Mouse (Mus musculus) CD8-positive naive resting alpha-beta T cell, adult 2 months (primary cell): ENCODE measurements around the gene Tbcc.
A peak's percentile ranks its signal among the peaks of the same experiment; 100 is the strongest.

ENCODE experiments used
- DNase-seq, 2 experiments: peaks; one replicate each; pipeline ENCODE4 v3.0.0; 2022; ENCODE audit warnings: low read depth in 2 of 2, low spot score in 2 of 2

Gene Tbcc

DNA sequence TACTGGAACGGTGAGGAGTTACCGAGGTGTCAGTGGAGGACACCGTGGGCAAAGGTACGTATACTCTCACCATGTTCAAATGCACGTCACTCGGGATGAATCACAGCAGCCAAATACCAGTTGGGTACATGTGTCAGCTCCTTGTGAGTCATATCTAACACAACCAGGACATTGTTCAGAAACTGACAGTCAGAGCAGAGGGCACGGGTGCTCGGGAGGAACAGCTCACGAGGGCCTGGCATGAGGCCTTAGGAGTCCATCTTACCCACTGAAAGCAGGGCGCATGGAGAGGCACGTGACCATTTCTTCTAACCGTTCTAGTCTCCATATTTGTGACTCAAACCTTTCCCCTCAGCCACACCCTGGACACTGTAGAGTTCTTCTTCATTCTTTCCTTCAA lies 23.6 kb upstream of the Tbcc start:
- no peak for DNase-seq

DNA sequence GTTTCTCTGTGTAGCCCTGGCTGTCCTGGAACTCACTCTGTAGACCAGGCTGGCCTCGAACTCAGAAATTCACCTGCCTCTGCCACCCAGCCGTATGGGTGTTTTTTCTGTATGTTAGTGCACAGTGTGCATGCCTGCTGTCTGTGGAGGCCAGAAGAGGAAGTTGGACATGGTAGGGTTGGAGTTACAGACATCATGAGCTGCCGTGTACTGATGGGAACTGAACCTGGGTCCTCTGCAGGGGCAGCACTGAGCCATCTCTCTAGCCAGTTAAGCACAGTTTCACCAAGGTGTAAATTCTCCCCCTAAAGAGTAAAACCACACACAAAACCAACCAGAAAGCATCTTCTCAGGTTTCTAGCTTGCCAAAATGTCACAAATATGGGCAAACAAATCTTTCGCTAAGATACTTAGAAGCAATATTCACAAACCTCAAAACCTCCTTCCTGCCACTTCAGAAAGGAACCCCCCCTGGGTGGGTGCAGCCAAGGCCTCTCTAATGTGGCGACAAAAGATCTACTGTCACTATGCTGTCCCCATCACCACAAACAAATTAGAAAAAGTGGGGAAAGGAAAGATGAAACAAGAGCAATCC lies 20.2 kb upstream of the Tbcc start:
- peak; percentile 80 to 81 for DNase-seq

DNA sequence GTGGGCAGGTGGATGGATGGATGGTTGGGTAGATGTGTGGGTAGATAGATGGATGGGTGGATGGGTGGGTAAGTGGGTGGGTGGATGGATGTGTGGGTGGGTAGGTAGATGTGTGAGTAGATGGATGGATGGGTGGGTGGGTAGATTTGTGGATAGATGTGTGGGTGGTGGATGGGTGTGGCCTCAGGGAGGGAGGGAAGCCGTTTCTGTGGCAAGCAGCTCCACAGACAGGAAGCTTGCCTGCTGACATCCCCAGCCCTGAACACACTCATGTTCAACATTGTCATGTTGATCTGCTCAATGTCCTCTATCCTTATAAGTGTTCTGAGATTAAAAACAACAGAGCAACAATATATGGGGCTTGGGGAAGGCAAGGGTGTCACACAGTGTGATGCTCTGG lies 19.6 kb upstream of the Tbcc start:
- DNase-seq: peak in 1 of 2 experiments; percentile 27

DNA sequence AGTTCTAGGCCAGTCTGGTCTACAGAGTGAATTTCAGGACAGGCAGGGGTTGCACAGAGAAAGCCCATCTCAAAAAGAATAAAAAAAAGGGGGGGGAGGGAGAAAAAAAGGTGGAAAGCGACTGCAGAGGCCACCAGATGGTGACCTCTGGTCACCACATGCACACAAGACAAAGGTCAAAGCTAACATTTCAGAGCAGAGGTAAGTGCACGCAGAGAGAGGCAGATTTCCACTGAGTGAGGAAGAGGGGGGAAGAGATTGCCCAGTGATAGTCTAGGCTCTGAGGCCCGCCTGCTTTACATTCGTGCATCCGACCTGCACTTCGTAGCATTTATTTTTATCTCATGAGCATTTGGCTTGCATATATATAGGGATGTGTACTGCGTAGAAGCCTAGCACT lies 17.7 kb upstream of the Tbcc start:
- DNase-seq: no peak

DNA sequence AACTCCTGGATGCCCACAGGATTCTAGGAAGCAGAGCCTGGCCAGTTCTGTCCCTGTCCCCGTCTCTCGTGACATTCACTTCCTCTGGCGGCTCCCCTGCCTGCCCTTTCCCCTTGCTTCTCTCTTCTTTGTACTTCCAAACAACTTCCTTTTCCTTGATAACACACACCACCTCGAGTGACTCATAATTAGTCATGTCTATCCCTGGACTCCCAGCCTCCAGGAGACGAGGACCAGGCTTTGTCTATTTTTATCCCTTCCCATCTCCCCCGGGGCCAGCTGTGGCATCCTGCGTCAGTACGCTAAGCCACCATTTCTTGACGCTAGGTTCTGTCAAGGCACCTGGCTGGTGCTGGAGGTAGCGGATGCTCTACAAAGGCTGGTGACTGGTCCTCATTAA lies 16.4 kb upstream of the Tbcc start:
- DNase-seq: no peak

DNA sequence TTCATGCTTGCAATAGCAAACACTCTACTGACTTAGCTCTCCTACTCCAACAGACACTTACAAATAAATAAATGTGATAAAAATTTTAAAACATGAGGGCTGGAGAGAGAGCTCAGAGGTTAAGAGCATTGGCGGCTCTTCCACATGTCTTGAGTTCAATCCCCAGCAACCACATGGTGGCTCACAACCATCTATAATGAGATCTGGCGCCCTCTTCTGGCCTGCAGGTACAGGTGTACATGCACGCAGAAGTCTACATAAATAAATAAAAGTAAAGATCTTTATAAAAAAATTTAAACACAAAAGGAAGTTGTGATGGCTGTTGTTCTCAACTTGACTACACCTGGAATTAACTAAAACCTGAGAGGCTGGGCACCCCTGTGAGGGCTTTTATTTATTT lies 14.9 kb upstream of the Tbcc start:
- DNase-seq: peak in 1 of 2 experiments; percentile 23

DNA sequence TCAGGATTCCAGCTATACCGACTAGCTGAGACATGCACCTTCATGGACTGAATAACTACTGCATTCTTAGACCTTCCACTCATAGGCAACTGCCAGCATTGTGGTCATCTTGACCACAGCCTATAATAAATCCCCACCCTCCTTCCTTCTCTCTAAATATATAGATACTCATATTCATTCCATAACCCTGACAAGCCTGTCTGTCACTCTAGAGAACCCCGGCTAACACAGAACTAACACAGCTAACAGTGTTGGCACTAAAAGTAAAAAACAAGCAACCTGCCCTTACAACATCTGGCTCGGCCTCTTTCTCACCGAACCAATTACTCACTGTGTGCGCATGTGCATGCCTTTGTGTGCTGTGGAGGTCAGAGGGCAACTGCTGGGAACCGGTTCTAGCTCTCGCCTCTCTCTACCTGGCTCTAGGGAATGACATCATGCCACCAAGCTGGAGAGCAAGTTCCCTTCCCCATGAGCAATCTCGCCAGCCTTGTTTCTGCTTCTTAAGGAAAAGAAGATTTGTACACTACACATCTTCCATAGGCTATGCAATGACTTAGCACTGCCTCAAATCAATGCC lies 14.0 kb upstream of the Tbcc start:
- DNase-seq: no peak

DNA sequence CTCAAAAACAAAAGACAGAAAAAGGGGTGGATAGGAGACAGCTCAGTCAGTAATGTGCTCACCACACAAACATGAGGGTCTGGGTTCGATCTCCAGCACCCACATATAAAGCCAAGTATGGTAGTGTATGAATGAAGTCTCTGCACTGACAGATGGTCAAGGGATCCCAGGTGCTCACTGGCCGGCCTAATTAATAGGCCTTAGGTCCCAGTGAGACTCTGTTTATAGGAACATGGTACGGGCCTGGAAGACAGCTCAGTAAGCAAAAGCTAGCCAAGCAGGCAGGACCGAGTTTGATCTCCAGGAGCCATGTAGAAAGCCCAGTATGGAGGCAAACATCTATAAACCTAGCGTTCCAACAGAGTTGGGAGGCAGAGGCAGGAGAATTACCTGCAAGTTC lies 13.4 kb upstream of the Tbcc start:
- no peak for DNase-seq

DNA sequence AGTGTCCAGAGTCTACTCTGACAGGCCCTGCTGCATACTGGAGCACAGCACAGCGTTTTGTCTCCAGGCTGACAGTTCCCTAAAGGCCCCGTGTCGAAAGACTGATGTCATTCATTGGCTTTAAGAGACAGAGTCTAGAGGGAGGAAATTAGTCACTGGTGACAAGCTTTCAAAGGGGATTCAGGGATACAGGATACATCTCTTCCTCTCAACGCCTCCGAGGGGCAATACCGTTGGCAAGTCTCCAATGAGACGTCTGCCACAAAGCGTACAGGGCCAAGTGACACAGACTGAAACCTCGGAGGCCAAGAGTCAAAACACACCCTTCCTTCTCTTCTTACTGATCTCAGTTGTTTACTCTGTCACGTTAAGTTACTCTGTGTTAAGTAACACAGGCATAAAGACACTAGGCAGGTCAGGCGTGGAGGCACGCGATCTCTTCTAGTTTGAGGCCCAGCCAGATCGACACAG lies 10.6 kb upstream of the Tbcc start:
- no peak for DNase-seq

DNA sequence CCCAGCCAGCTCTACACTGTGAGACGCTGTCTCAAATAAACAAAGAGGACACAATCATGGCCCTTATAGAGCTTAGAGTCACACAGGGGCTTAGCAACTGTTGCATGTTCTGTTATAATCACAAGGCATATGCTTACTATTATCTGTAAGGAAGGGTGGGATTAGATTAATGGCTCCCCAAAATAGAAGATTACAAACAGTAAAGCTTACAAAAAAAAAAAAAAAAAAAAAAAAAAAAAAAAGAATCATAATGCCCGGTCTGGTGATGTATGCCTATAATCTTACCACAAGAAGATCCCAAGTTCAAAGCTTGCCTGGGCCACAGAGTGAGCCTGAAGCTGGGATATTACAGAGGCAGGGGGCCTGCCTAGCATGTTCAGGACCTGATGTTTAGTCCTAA lies 10.2 kb upstream of the Tbcc start:
- no peak for DNase-seq

DNA sequence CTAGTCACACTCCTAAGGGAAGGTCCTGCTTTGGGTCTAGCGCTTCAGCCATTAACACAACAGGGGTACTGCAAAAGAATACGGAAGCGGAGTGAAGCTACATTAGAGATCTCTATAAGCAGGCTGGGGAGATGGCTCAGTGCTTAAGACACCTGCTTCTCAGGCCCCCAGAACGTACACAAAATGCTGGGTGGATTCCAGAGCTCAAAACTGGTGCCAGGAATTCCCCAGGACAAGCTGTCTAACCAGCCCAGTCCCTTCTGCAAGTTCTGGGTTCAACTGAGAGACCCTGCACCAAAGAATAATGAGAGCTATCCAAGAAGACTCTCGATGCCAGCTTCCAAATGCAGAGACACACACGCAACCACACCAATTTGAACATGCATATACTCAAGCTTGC lies 8.8 kb upstream of the Tbcc start:
- no peak for DNase-seq

DNA sequence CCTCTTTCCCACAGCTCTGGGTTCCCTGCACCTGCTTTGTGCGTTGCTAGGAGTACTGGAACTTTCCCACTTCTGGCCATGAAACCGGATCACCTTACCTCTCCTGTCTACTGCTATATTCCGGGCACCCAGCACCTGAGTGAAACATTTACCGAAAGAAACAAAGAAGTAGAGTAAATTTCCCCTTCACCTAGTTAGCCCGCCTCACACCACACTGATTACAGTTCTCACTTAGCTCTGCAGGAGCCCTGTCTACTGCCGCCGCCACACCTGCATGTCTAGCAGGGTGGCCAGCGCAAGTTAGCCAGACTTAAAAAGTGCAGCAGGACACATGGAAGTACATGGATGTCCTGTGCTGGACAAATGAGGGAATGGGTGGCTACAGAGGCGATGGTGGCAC lies 7.4 kb upstream of the Tbcc start:
- no peak for DNase-seq

DNA sequence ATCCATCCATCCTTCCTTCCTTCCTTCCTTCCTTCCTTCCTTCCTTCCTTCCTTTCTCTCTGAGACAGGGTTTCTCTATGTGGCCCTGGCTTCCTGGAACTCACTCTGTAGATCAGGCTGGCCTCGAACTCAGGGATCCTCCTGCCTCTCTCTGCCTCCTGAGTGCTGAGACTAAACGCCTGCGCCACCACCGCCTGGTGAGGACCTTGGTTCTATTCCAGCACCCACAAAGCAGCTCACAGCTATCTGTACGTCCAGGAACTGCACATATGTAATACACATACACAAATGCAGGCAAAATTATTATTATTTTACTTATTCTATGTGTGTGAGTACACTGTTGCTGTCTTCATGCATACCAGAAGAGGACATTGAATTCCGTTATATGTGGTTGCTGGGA lies 5.7 kb upstream of the Tbcc start:
- no peak for DNase-seq

DNA sequence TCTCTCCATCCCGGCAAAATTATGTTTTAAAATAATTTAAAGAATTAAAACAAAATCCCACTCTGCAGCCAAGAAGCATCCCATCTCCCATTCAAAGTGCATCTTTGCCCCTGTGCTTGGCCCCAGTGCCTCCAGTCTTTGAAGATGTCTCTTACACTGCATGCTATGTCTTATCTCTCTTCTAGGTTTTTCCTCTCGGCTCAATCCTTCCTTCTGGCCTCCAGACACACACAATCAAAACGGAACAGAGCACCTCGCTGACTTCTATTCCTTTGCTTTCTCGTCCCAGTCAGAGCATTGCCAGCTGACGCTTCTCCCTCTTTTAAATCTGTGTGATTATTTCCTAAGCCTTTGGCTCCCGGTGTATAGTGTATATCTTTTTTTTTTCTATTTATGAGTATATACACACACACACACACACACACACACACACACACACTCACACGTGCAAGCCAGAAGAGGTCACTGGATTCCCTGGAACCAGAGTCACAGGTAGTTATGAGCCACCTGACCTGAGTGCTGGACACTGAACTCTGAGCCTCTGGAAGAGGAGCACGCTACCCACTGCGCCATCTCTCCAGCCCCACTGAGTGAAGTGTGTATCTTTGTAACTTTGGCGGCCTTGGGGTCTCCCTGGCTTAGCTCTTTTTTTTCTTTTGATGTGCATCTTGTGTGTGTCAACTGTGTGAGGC lies 5.1 kb upstream of the Tbcc start:
- no peak for DNase-seq

DNA sequence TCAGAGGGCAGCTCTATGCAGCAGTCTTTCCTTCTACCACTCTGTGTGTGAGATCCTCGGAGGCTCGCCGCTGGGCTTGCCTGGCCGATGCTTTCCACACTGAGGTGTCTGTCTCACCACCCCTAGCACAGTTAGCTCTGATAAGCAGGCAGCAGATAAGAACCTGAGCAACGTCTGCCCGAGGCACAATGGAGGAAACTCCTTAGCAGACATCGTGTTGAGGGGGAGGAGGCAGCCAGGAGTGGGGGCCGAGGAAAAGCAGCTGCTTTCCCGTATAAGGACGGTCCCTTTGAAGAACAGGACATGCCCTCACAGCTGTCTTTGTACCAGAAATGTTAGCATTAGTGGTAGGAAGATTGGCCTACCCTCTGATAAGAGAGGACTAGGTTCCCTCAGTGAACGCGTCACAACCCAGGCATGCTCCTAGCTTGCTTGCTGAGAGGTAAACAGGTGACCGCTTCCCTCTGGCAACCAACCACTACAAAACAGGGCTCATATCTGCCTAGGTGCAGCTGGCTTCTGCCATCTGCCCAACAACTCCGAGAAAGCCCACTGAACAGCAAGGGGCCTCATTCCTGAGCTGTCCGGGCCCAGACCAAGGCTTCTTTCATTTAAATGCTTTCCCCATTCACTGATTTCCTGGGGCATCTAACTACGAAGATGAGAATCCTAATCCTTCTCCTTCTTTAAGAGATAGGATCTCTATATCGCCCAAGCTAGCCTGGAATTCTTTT lies 4.4 kb upstream of the Tbcc start:
- no peak for DNase-seq

DNA sequence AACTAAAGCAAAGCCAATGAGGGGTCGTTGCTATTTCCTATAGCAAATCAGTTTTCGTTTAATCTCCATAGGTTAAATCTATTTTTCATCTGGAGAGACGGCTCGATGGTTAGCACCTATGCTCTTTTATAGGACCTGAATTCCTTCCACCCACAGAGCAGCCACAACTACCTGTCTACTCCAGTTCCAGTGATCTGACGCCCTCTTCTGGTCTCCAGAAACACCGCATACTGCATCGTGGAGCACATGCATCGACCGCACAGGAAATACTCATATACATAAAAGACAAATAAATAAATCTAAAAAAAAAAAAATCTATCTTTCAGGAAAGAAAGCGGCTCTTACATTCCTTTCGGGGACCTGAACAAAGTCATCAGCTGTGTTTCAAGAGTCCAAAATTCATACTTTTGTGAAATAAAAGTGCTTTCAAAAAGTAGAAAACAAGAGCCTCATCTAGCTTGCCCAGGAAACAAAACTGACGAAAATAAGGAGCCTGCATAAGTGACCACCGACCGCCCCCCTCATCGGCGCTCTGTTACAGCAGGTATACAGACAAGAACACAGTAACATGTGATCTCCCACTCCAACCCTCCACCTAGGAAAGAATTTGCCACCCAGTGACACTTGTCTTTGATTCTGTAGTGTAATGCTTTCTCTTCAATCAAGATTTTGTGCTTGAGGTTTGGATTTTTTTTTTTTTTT lies 1.8 kb upstream of the Tbcc start:
- DNase-seq: peak in 1 of 2 experiments; percentile 46

DNA sequence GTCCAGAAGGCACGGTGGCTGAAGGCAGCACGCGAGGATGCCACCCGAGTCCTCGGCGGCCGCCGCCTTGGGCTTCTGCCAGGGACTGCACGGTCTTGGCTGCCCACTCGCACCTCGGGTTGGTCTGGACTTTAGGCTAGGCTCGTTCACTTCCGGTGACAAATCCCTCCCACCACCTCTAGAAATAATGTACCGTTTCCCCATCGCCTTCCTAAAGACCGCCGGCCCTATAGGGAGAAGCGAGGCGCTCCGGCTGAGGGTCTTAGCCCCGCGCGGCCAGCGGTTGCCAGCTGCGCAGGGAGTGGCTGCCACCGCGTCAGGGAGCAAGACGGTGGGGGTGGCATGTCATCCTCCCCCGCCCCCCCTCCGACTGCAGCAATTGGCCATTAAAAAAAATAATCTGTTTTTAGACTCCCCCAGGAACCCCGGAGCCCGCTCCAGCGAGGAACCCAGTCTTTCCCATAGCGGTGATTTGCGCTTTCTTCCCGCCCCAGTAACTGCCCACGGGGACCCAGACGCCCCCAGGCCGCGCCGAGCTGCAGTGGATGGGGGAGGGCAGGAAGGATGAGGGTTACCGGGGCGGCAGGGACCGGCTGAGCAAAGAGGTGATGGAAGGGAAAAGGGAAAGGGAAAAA lies 917 bp upstream of the Tbcc start:
- DNase-seq: peak in 1 of 2 experiments; percentile 16

DNA sequence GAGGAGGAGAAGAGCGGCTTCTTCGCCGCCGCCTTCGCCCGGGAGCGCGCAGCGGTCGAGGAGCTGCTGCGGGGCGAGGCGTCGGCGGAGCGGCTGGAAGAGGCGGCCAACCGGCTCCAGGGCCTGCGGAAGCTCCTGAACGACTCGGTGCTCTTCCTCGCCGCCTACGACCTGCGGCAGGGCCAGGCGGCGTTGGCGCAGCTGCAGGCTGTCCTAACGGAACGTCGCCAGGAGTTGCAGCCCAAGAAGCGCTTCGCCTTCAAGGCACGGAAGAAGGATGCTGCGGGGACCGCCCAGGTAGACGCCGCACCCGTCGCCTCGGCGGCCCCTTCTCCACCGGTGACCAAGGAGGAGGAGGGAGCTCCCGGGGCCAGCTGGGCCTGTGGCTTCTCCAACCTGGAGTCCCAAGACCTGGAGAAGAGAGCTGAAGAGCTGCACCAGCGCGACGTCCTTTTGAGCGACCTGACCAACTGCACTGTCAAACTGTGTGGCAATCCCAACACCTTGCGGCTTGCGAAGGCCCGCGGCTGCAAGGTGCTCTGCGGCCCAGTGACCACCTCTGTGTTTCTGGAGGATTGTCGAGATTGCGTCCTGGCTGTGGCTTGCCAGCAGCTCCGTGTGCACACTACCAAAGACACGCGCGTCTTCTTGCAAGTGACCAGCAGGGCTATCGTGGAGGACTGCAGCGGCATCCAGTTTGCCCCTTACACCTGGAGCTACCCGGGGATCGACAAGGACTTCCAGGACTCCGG lies 535 bp downstream of the Tbcc start:
- peak in 1 of 2 experiments; percentile 25 for DNase-seq

DNA sequence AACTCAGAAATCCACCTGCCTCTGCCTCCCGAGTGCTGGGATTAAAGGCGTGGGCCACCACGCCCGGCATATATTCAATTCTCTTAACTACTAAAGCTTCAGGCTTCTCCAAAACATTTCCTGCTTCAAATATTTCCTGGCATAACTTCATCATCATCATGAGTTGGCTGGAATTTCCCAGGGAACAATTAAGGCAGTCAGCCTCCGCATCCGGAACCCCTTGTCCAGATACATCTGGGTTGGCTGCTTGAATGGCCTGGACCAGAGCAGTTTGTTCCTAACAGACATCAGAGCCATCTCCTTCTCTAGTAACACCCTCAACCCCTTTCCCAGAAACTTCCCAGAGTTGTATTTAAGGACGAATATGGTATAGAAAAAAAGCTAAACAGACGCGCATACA lies 4.9 kb downstream of the Tbcc start:
- no peak for DNase-seq

DNA sequence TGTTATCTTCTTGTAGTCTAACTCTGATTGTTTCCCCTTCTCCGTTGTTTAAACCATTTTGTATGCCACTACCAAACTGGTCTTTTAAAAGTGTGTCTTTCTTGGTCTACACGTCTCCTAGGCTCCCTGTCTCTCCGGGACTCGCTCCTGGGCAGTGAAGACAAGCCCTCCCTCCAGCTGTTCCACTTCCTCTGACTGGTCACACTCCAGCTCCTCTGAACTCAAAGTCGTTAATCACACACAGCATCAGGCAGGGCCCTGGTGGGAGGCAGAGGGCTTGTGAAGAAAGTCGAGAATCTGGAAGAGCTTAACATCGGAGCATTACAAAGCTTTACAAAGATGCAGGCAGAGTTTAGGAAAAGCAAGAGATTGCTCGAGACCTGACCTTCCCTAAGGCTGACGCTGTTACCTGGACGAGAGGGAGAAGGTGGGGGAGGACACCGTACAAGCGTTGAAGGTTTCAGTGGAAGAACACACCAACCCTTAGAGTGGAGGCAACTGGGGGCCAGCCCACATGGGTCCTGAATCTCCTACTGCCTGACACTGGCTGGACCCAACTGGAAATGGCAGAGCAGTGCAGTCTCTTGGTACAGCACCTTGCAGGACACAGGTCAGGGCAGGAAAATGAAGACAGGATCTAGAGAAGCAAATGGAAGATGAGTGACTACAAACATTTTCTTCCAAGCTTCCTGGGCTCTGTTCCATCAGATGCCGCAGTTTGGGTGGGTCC lies 6.9 kb downstream of the Tbcc start:
- no peak for DNase-seq
